Mouse (Mus musculus) embryonic fibroblast, embryonic 13.5 days (primary cell): Measurements from ENCODE around the gene Olfr288.

ENCODE experiments used
- CTCF ChIP-seq: IDR thresholded peaks from 2 replicates; pipeline ENCODE4 v1.5.1; 2011; ENCODE audit warnings: mild to moderate bottlenecking, control low read depth, low read length, moderate library complexity, borderline replicate concordance; ENCODE audit not compliant: insufficient read depth
- POLR2A ChIP-seq: IDR thresholded peaks from 2 replicates; pipeline ENCODE4 v1.6.1; 2011; ENCODE audit warnings: low read depth, mild to moderate bottlenecking, control low read depth, low read length, moderate library complexity

DNA sequence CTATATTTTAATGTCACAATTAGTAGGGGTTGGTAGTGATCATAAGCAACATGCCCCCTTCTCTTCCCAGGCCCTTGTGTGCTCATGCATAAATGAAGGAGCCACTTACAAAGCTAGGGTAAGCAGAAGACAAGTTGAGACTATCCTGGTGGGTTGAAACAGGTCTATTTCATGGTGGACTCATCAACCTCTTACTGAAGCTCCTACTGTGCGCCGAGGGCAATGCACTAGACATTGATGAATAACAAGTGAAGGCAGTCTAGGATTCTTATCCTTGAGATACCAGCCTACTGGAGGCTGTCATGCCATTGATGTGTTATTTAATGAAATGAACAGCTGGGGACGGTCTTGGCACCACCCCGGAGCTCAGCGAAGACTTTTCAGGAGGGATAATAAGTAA is 40.1 kb downstream of the Olfr288 start:
- TF ChIP-seq CTCF (no peak), POLR2A (no peak)
